Mouse (Mus musculus): ENCODE results near the gene Cox20. TPM values are rescaled to one million over a fixed set of nuclear protein-coding genes. Genes with fewer than 3 reads are reported as not detected.

Cox20 gene
- total and polyA plus RNA-seq, 2 experiments from 2014 or later: 268 to 519 TPM

DNA sequence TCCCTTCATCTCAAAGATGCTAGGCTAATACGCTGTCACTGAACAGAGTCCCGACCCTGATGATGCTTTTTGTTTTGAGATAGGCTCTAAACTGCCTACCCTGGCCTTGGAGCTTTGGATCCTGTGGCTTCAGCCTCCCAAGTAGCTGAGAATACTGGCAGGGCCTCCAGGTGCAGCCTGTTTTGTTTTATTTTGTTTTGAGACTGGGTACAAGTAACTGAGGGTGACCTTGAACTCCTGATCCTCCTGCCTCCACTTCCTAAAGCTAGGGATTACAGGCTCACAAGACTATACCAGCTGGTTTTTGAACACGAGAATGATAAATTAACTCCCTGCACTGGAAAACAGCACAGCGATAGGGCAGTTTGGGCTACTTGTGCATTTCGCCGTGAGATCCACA lies 46.2 kb downstream of the Cox20 start:
- H3K9ac ChIP-seq (replicated peaks; ENCODE audit: low read depth, low read length): no peak overlapping the region
- ATAC-seq (ENCODE audit: insufficient read depth, low read depth) (no peak), DNase-seq (ENCODE audit: low spot score) (no peak)
- H3K27me3 ChIP-seq (ENCODE audit: control insufficient read depth, insufficient read depth, low read length): no peaks in the 10 kb centered on the region
- H3K4me1 ChIP-seq (ENCODE audit: control insufficient read depth, insufficient read depth): peaks cover 9% of the 10 kb centered on the region; the same call in 1 of the 2 replicates
- no peaks in the 10 kb centered on the region for H3K9me3 ChIP-seq (replicated peaks; ENCODE audit: control insufficient read depth, low read length)
- no peaks in the 10 kb centered on the region for H3K36me3 ChIP-seq (replicated peaks; ENCODE audit: control insufficient read depth, insufficient read depth, low read length)
- 85% methylated on average over 6 of the region's 6 CpGs for WGBS
- H3K27ac ChIP-seq (ENCODE audit: low read depth): no peak overlapping the region
- TF ChIP-seq EP300 (IDR thresholded peaks at IDR 0.05; ENCODE audit: low read depth): no peak
- TF ChIP-seq CTCF (IDR thresholded peaks at IDR 0.05; ENCODE audit: low read depth): no peak
- no peak overlapping the region for H3K4me2 ChIP-seq (ENCODE audit: low read depth, low read length)
- H3K4me3 ChIP-seq (ENCODE audit: low read depth, low read length): no peak overlapping the region

DNA sequence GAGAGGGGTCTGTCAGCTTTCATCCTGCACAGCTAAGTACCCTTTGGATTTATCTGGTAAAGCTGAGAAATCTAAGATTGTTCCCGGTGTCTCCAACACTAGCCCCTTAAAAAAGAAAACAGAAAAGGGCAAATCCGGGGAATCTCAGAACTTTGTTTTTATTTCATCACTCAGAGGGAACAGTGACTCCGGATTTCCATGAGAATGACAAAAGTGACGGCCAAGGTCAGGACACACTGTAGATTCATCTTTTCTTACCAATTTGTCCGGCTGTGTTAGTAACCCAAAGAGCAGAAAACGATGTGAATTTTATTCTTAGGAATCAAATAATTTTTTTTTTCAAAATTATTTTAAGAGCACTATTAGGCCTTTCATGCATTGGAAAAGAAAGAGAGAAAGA lies 49.2 kb downstream of the Cox20 start:
- TF ChIP-seq CTCF (IDR thresholded peaks at IDR 0.05; ENCODE audit: low read depth) (no peak), EP300 (IDR thresholded peaks at IDR 0.05; ENCODE audit: low read depth) (no peak)
- Histone ChIP-seq H3K4me2 (ENCODE audit: low read depth, low read length) (peak overlapping the region; percentile 69; the same call in 1 of the 2 replicates), H3K36me3 (replicated peaks; ENCODE audit: control insufficient read depth, insufficient read depth, low read length) (no peaks in the 10 kb centered on the region), H3K27me3 (ENCODE audit: control insufficient read depth, insufficient read depth, low read length) (no peaks in the 10 kb centered on the region), H3K9ac (replicated peaks; ENCODE audit: low read depth, low read length) (peak overlapping the region; percentile 44; the same call in 1 of the 2 replicates), H3K4me3 (ENCODE audit: low read depth, low read length) (no peak overlapping the region), H3K4me1 (ENCODE audit: control insufficient read depth, insufficient read depth) (peaks cover 9% of the 10 kb centered on the region; the same call in 1 of the 2 replicates), H3K27ac (ENCODE audit: low read depth) (peak overlapping the region; percentile 94), H3K9me3 (replicated peaks; ENCODE audit: control insufficient read depth, low read length) (no peaks in the 10 kb centered on the region)
- DNase-seq (ENCODE audit: low spot score) (no peak), ATAC-seq (ENCODE audit: insufficient read depth, low read depth) (no peak)
- whole genome bisulfite sequencing: 63% methylated on average over 6 of the region's 6 CpGs

DNA sequence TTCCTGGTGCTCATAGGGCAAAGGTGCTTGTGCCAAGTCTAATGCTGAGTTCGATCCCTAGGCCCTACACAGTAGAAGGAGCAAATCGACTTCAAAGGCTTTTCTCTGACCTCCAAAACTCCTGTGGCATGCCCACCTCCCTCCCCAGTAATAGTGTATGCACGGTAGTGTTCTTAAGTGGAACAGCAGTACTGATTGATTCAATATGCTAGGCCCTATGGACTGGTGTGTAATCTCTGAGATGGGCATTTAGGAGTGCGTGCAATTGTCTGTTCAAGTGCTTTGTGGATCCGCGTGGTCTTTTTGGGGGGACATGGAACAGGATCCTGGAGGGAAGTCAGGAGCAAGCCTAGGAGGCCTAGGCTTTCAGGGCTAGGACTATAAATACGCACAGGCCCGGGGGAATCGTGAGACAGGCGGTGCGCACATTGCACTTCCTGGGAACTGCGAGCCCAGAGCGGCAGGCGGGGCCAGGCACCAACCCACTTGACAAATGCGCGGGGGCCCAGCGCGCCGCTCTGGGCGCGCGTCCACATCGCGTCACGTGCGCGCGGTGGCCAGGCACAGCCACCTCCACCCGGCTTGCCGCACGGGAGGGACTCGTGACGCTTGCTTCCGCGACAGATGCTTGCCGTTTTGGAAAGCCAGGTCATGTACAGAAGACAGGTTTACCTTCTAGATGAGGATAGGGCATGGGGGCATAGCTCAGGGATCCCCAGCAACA lies 49.8 kb downstream of the Cox20 start:
- Histone ChIP-seq H3K4me1 (ENCODE audit: control insufficient read depth, insufficient read depth) (peaks cover 9% of the 10 kb centered on the region; the same call in 1 of the 2 replicates), H3K27me3 (ENCODE audit: control insufficient read depth, insufficient read depth, low read length) (no peaks in the 10 kb centered on the region), H3K36me3 (replicated peaks; ENCODE audit: control insufficient read depth, insufficient read depth, low read length) (no peaks in the 10 kb centered on the region), H3K9me3 (replicated peaks; ENCODE audit: control insufficient read depth, low read length) (no peaks in the 10 kb centered on the region), H3K27ac (ENCODE audit: low read depth) (peak overlapping the region; percentile 94), H3K9ac (replicated peaks; ENCODE audit: low read depth, low read length) (peak overlapping the region; percentile 44), H3K4me2 (ENCODE audit: low read depth, low read length) (peak overlapping the region; percentile 69), H3K4me3 (ENCODE audit: low read depth, low read length) (peak overlapping the region; percentile 52)
- peak; percentile 53; the same call in 1 of the 2 replicates for TF ChIP-seq EP300 (IDR thresholded peaks at IDR 0.05; ENCODE audit: low read depth)
- TF ChIP-seq CTCF (IDR thresholded peaks at IDR 0.05; ENCODE audit: low read depth): no peak; the same call in 1 of the 2 replicates
- DNase-seq (ENCODE audit: low spot score) (peak; percentile 94), ATAC-seq (ENCODE audit: insufficient read depth, low read depth) (peak; percentile 99)
- 2% methylated on average over 36 of the region's 36 CpGs for WGBS

DNA sequence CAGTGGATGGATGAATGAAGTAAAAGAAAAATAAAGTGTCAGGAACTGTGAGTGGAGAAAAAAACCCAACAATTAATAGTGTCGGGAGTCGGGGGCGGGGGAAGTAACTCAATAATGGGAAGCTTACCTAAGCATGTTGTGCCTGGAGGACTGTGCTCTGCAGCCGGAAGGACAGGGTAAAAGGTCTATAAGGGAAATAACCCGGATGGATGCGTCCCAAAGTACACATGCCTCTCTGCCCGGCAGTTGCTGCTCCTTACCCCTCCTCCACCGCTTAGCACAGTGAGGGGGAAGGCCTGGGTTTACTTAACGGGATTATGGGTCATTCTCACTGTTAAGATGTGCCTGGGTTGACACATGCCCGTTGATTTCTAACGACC lies 50.3 kb downstream of the Cox20 start:
- peak overlapping the region; percentile 94 for H3K27ac ChIP-seq (ENCODE audit: low read depth)
- peak overlapping the region; percentile 44 for H3K9ac ChIP-seq (replicated peaks; ENCODE audit: low read depth, low read length)
- peak; percentile 68 for ATAC-seq (ENCODE audit: insufficient read depth, low read depth)
- H3K4me3 ChIP-seq (ENCODE audit: low read depth, low read length): peak overlapping the region; percentile 52
- WGBS: 3% methylated on average over 11 of the region's 11 CpGs
- TF ChIP-seq EP300 (IDR thresholded peaks at IDR 0.05; ENCODE audit: low read depth): 0 out of 2 replicates have a peak, but pooled peaks have one; percentile 2
- TF ChIP-seq CTCF (IDR thresholded peaks at IDR 0.05; ENCODE audit: low read depth): no peak
- no peaks in the 10 kb centered on the region for H3K9me3 ChIP-seq (replicated peaks; ENCODE audit: control insufficient read depth, low read length)
- no peaks in the 10 kb centered on the region for H3K27me3 ChIP-seq (ENCODE audit: control insufficient read depth, insufficient read depth, low read length)
- DNase-seq (ENCODE audit: low spot score): peak; percentile 65
- peaks cover 9% of the 10 kb centered on the region; the same call in 1 of the 2 replicates for H3K4me1 ChIP-seq (ENCODE audit: control insufficient read depth, insufficient read depth)
- H3K4me2 ChIP-seq (ENCODE audit: low read depth, low read length): peak overlapping the region; percentile 69
- no peaks in the 10 kb centered on the region for H3K36me3 ChIP-seq (replicated peaks; ENCODE audit: control insufficient read depth, insufficient read depth, low read length)

Small RNA genes within 50 kb of the gene (microRNA-seq; reads per million reads assigned to microRNA genes)
- gene Gm27458: not detected

Other genes with a start within 250 kb of the Cox20 start
- 22.6 and 35.0 TPM in 2 replicates for gene Desi2, start 131.7 kb upstream of the Cox20 start, total RNA-seq (2014; rRNA removed; ENCODE audit: low replicate concordance)
- gene Desi2, start 131.7 kb upstream of the Cox20 start, polyA plus RNA-seq (2015; fragmentation: Nextera tagmentation; extraction: Ambion mirVana): 24.8 and 26.8 TPM in 2 replicates
- 62.2 and 85.6 TPM in 2 replicates for gene Hnrnpu, start 18.7 kb downstream of the Cox20 start, total RNA-seq (2014; rRNA removed; ENCODE audit: low replicate concordance)
- gene Hnrnpu, start 18.7 kb downstream of the Cox20 start, polyA plus RNA-seq (2015; fragmentation: Nextera tagmentation; extraction: Ambion mirVana): 107 and 109 TPM in 2 replicates
- 3.4 and 5.8 TPM in 2 replicates for gene Efcab2, start 87.0 kb downstream of the Cox20 start, total RNA-seq (2014; rRNA removed; ENCODE audit: low replicate concordance)
- gene Efcab2, start 87.0 kb downstream of the Cox20 start, polyA plus RNA-seq (2015; fragmentation: Nextera tagmentation; extraction: Ambion mirVana): 28.5 and 33.1 TPM in 2 replicates
- 19.8 and 23.8 TPM in 2 replicates for gene Kif26b, start 210.0 kb downstream of the Cox20 start, total RNA-seq (2014; rRNA removed; ENCODE audit: low replicate concordance)
- gene Kif26b, start 210.0 kb downstream of the Cox20 start, polyA plus RNA-seq (2015; fragmentation: Nextera tagmentation; extraction: Ambion mirVana): 1.7 and 1.8 TPM in 2 replicates